Mouse (Mus musculus) cortical plate, adult 2 months (tissue): Measurements from ENCODE around the gene Nt5c3b.

ENCODE experiments used
- CTCF ChIP-seq: fragments of 200-500 bp; IDR thresholded peaks from 2 replicates; pipeline ENCODE4 v1.5.1; 2011; ENCODE audit warnings: mild to moderate bottlenecking, control low read depth, low read length; ENCODE audit not compliant: insufficient read depth; ENCODE audit errors: extremely low read depth
- POLR2A ChIP-seq: fragments of 200-500 bp; IDR thresholded peaks from 2 replicates; pipeline ENCODE4 v1.6.1; 2011; ENCODE audit warnings: mild to moderate bottlenecking, low read length, control low read depth; ENCODE audit not compliant: insufficient read depth; ENCODE audit errors: extremely low read depth

- TF ChIP-seq CTCF (no peak), POLR2A (no peak)
Measured at GRCm38 (mm10) chr11:100376005-100376404, 65.6 kb downstream of the Nt5c3b start.
